Mouse (Mus musculus) intestine, postnatal 0 days (tissue): ENCODE measurements around the gene Gstp1. TPM values are rescaled to one million over a fixed set of nuclear protein-coding genes. Genes with fewer than 3 reads are reported as not detected.

Experiments used
- ATAC-seq: fragments of 200-750 bp; cut with Nextera tagmentation; 2 replicates; pipeline ENCODE4 v1.8.0; 2017; ENCODE audit warnings: mild to moderate bottlenecking, moderate TSS enrichment, moderate library complexity
- H3K27ac ChIP-seq: fragments of 300-500 bp; sonication (generic); 2 replicates; pipeline ENCODE4 v1.5.1; 2014; ENCODE audit warnings: mild to moderate bottlenecking, low read depth, low read length, moderate library complexity
- H3K27me3 ChIP-seq: fragments of 300-500 bp; sonication (generic); replicated peaks from 2 replicates; pipeline ENCODE4 v1.6.1; 2014; ENCODE audit warnings: low read length, mixed read lengths; ENCODE audit not compliant: control insufficient read depth, insufficient read depth
- H3K36me3 ChIP-seq: fragments of 300-500 bp; sonication (generic); 2 replicates; pipeline ENCODE4 v1.6.1; 2014; ENCODE audit warnings: mild to moderate bottlenecking, moderate library complexity; ENCODE audit not compliant: control insufficient read depth, insufficient read depth
- H3K4me1 ChIP-seq: fragments of 300-500 bp; sonication (generic); replicated peaks from 2 replicates; pipeline ENCODE4 v1.6.1; 2014; ENCODE audit warnings: antibody characterized with exemption, low read length, mixed read lengths; ENCODE audit not compliant: control insufficient read depth, insufficient read depth
- H3K4me2 ChIP-seq: fragments of 300-500 bp; sonication (generic); replicated peaks from 2 replicates; pipeline ENCODE4 v1.6.1; 2014; ENCODE audit warnings: low read depth, mild to moderate bottlenecking, moderate library complexity
- H3K4me3 ChIP-seq: fragments of 300-500 bp; sonication (generic); 2 replicates; pipeline ENCODE4 v1.5.1; 2014; ENCODE audit warnings: low read depth, low read length
- H3K9ac ChIP-seq: fragments of 300-500 bp; sonication (generic); 2 replicates; pipeline ENCODE4 v1.6.1; 2014; ENCODE audit warnings: mild to moderate bottlenecking, low read depth, low read length
- H3K9me3 ChIP-seq: fragments of 300-500 bp; sonication (generic); 2 replicates; pipeline ENCODE4 v1.6.1; 2016; ENCODE audit warnings: mixed run types; ENCODE audit not compliant: control insufficient read depth
- CTCF ChIP-seq: sonication (generic); IDR thresholded peaks from 2 replicates; pipeline ENCODE4 v1.5.1; 2016; ENCODE audit warnings: low read depth, mild to moderate bottlenecking, control low read depth, antibody characterized with exemption, moderate library complexity
- WGBS: fragments of 180-500 bp; shearing (Covaris S2); extraction: QIAGEN DNeasy Blood & Tissue Kit; methylation state at CpG from one replicate; pipeline ENCODE4 v1.1.7; 2014; 5-methylcytosine and 5-hydroxymethylcytosine counted together
- polyA plus RNA-seq: library from polyadenylated mRNA; unstranded; fragments of >200 nt; fragmentation: Nextera tagmentation; extraction: Ambion mirVana; gene quantifications from 2 replicates; pipeline ENCODE4 v1.2.1, GENCODE M21; 2015

Gene Gstp1
- polyA plus RNA-seq, 1 experiment from 2014 or later: 746 TPM

DNA sequence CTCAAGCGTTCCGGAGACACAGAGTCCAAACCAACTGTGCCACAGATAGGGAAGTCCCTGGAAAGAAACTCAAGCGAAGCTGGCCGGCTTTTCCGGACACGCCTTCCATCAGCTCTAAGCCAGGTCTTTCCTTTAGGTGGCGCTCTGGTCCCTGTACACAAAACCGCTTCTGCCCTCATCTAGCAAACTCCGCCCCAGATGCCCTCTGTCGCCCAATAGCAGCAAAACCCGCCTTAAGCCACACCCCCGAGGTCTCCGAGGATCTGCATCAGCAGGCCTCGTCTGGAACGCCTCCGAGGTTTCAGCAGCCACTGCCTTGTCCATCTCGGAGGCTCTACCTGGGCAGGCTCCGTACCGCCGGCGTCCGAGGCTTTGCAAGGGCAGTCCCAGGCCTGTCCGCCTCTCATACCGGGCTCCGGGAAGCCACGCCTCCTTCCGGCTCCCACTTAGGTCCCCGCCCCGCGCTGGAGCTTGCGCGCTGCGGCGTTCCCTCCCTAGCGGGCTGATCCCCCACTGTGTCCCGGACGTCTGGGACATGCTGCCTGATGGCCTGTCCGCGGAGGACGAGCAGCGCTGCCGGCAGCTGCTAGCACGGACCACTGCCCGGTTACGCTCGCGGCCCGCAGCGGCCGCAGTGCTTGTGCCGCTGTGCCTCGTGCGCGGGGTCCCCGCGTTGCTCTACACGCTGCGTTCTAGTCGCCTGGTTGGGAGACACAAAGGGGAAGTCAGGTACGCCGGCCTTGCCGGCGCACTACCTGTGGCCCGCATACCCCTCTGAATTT lies 37.5 kb downstream of the Gstp1 start, which contains the start of the genes Nudt8 and Gm49405:
Nudt8 (plus strand) TSS at position 462 of the 782 bp plus-strand sequence.
Gm49405 (plus strand) TSS at position 508 of the 782 bp plus-strand sequence.
- Histone ChIP-seq H3K9me3 (no peaks in the 10 kb centered on the region), H3K36me3 (peaks cover 3% of the 10 kb centered on the region), H3K27ac (peak within 1 kb of the TSS; percentile 91), H3K4me3 (peak within 1 kb of the TSS; percentile 59), H3K4me2 (peak within 1 kb of the TSS; percentile 72), H3K4me1 (peaks cover 7% of the 10 kb centered on the region; the same call in 1 of the 2 replicates), H3K9ac (peak within 1 kb of the TSS; percentile 60), H3K27me3 (no peaks in the 10 kb centered on the region)
- peak; percentile 92 for TF ChIP-seq CTCF
- WGBS: under 1% methylated on average over 64 of the region's 64 CpGs
- ATAC-seq: peak; percentile 86

DNA sequence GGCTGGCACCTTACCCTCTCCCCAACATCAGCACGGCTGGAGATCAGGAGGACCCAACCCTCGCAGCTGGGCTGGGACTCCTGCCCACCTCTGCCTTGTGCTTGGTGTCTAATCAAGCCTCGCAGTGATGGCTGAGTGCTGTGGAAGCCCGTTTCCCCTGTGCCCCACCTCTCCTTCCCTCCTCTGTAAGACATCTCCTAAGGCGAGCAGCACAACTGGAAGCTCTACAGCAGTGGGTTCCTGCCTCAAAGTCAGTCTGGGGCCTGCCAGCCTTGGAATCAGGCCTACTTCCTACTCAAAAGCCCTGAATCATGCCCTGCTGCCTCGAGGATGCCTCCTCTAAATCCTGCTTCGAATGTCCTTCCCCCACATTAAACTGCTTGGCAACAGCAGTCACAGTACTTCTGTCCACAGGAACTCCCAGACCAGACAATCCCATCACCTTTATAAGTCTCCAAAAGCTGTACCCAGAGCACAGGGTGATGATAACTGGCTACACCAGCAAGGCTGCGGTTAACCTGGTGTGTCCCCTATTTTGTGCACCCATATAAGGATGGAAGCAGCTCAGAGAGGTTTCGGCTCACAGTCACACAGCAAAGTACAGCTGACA lies 38.6 kb downstream of the Gstp1 start:
- no peak for ATAC-seq
- TF ChIP-seq CTCF: no peak
- peak overlapping the region; percentile 59 for H3K4me3 ChIP-seq

GRCm38 (mm10) chr19:3998335-3998734 lies 39.5 kb downstream of the Gstp1 start:
- Histone ChIP-seq H3K36me3 (no peaks in the 10 kb centered on the region), H3K4me2 (no peak overlapping the region), H3K4me3 (no peak overlapping the region), H3K27me3 (no peaks in the 10 kb centered on the region), H3K9ac (no peak overlapping the region), H3K4me1 (peaks cover 7% of the 10 kb centered on the region; the same call in 1 of the 2 replicates), H3K27ac (no peak overlapping the region), H3K9me3 (no peaks in the 10 kb centered on the region)
- no peak for TF ChIP-seq CTCF
- 75% methylated on average over 8 of the region's 8 CpGs for WGBS
- no peak for ATAC-seq

More for the DNA sequence above, 38.6 kb downstream of the Gstp1 start:
- Histone ChIP-seq H3K27me3 (no peaks in the 10 kb centered on the region), H3K36me3 (no peaks in the 10 kb centered on the region), H3K4me2 (peak overlapping the region; percentile 72), H3K4me1 (peaks cover 7% of the 10 kb centered on the region; the same call in 1 of the 2 replicates), H3K9ac (peak overlapping the region; percentile 53; the same call in 1 of the 2 replicates), H3K9me3 (no peaks in the 10 kb centered on the region), H3K27ac (no peak overlapping the region)
- WGBS: 83% methylated on average over 9 of the region's 9 CpGs

DNA sequence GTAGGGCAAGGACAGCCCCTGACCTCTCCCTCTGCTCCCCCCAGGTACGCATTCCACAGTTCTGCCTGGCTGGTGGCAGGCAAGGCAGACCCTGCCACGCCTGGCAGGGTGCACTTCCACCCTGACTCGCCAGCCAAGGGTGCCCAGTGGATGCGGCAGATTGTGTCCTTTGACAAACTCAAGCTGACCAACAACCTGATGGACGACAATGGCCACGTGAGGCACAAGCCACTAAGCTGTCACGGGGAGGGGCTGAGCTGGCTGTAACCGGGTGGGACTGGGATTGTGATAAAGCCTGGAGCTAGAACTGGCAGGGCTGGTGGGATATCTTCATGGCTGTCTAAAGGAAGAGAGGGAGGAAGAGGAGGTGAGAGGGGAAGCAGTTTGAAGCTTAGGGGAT lies 40.6 kb downstream of the Gstp1 start:
- Histone ChIP-seq H3K9ac (no peak overlapping the region), H3K4me1 (peaks cover 15% of the 10 kb centered on the region; the same call in 1 of the 2 replicates), H3K27ac (no peak overlapping the region), H3K4me3 (no peak overlapping the region), H3K4me2 (no peak overlapping the region), H3K9me3 (no peaks in the 10 kb centered on the region), H3K36me3 (no peaks in the 10 kb centered on the region), H3K27me3 (no peaks in the 10 kb centered on the region)
- TF ChIP-seq CTCF: no peak
- no peak for ATAC-seq
- 45% methylated on average over 8 of the region's 8 CpGs for WGBS

GRCm38 (mm10) chr19:3996747-3997146 lies 41.0 kb downstream of the Gstp1 start:
- peaks cover 15% of the 10 kb centered on the region; the same call in 1 of the 2 replicates for H3K4me1 ChIP-seq
- no peak overlapping the region for H3K27ac ChIP-seq
- 48% methylated on average over 8 of the region's 8 CpGs for WGBS
- no peaks in the 10 kb centered on the region for H3K9me3 ChIP-seq
- no peak for ATAC-seq
- no peak for TF ChIP-seq CTCF
- no peak overlapping the region for H3K4me3 ChIP-seq
- H3K4me2 ChIP-seq: no peak overlapping the region
- no peak overlapping the region for H3K9ac ChIP-seq
- H3K27me3 ChIP-seq: no peaks in the 10 kb centered on the region
- no peaks in the 10 kb centered on the region for H3K36me3 ChIP-seq

- H3K4me2 ChIP-seq: no peak overlapping the region
- WGBS: 71% methylated on average over 7 of the region's 7 CpGs
- H3K36me3 ChIP-seq: no peaks in the 10 kb centered on the region
- no peaks in the 10 kb centered on the region for H3K27me3 ChIP-seq
- H3K4me3 ChIP-seq: no peak overlapping the region
- H3K9me3 ChIP-seq: no peaks in the 10 kb centered on the region
- no peak overlapping the region for H3K9ac ChIP-seq
- no peak for ATAC-seq
- TF ChIP-seq CTCF: no peak
- H3K27ac ChIP-seq: no peak overlapping the region
- H3K4me1 ChIP-seq: peaks cover 11% of the 10 kb centered on the region; the same call in 1 of the 2 replicates
Observed at GRCm38 (mm10) chr19:3996106-3996505, 41.7 kb downstream of the Gstp1 start.
